Mouse (Mus musculus) right cerebral cortex, postnatal 14 days (tissue): ENCODE data around the gene Snca.
A peak's percentile ranks its signal among the peaks of the same experiment; 100 is the strongest.

Source experiments
- DNase-seq: peaks from one replicate; pipeline ENCODE4 v3.0.0; 2022

Snca gene

GRCm38 (mm10) chr6:60829282-60829891 lies at the start of gene Snca:
Gene Snca, minus strand, starts transcription at chr6:60829855.
- peak; percentile 37 for DNase-seq

DNA sequence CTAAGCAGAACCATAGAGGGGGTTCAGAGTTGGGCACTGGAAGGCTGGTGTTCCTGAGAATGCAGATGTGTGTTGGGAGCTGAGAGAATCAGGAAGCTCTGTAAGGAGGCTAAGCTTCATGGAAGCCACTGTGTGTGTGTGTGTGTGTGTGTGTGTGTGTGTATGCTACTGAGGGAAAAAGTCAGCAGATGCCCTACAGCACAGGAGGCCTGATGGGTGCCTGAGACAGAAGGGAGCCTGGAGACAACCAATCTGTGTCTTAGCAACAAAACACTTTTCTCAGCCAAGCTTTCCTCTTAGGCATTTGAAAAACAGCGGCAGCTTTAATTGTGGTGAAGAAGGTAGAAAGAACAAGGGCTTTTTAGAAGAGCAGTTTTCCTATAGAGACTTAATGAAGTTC lies 40.5 kb upstream of the Snca start:
- DNase-seq: peak; percentile 10

DNA sequence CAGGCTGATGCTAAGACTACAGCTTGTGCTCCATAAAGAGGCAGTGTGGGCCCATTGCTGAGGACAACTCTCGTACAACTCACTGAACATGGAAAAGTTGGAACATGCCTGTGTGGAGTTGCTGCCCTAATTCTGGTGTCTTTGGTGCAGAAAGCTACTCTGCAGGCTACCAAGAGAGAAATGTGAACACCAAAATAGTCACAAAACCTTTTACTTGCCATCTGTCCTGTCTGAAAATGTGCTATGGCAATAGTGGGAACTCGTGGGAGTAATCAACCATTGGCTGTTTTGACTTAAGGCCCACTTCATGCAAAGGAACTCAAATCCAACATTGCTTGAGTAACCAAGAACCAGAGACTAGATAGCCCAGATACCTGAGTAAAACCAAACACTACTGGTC lies 26.9 kb upstream of the Snca start:
- no peak for DNase-seq

DNA sequence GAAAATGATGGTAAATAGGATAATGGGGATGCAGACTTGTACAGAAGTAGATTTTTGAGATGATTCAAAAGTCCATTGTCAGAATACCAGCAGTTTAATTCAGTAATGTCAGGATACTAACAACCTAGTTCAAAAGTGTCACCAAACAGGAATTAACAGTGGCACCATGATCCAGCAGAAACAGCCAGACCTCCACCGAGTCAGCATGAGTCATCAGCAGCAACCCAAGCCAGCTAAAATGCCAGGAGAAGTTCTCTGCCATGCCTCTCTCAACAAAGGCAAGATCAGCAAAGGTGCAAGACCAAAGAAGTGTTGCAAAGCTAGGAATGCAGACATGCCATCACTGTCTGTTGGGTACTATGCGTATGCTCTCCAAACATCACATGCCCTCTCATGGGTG lies 22.0 kb upstream of the Snca start:
- no peak for DNase-seq

GRCm38 (mm10) chr6:60828429-60829264 lies 1.0 kb downstream of the Snca start:
- DNase-seq: peak; percentile 82

DNA sequence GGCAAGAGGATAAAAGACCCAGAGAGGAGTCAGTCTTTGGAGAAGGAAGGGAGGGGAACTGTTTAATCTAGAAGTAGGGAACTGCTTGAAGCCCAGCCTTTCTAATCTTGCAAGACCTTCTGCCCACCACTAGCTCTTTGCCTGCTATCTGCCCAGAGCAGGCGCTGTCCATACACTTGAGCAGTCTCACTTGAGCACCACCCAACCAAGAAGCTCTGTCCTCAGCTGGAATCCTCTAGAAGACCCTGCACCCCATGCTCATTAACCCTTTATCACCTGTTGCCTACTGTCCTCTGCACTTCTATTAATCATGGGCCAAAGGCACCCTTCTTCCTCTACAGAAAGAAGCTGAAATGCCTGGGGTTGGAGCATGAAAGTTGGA lies 1.6 kb downstream of the Snca start:
- no peak for DNase-seq

GRCm38 (mm10) chr6:60827290-60827689 lies 2.4 kb downstream of the Snca start:
- DNase-seq: no peak

- DNase-seq: no peak
These were observed 10.4 kb downstream of the Snca start for GRCm38 (mm10) chr6:60819272-60819671.

DNA sequence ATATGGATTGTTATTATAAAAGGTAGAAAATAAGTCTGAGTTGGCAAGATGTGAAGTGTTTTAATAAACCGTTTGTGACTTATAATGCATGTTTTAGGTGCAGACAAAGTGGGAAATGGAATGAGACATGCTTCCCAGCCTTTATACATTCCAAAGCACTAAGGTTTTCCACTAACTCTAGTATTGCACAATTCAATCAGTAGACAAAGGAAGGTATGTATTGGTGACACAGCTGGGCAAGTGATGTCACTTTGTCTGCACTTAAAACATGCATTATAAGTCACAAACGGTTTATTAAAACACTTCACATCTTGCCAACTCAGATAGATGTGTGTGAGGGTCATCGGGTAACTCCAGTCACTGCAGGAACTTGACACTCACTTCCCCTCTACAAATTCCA lies 16.1 kb downstream of the Snca start:
- DNase-seq: no peak

GRCm38 (mm10) chr6:60798266-60798665 lies 31.4 kb downstream of the Snca start:
- DNase-seq: no peak

- no peak for DNase-seq
These were observed 35.8 kb downstream of the Snca start for GRCm38 (mm10) chr6:60793659-60794365.

DNA sequence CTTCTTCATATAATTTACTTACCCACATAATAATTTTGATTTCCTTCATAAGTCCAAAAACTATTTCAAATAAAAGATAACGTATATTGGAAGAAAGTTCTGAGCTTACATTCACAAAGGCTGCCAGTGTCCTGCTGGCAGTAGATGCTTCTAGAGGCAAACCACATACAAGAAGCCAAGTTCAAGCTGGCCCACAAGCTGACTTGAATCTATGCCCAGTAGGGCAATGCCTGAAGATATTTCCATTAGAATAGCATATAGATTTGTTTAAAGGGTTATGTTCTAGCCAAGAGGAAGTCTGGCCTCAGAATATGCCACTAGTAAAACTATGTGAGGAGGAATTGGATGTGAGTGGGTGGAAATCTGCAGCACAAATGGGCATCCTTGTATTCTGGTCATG lies 42.7 kb downstream of the Snca start:
- DNase-seq: no peak

DNA sequence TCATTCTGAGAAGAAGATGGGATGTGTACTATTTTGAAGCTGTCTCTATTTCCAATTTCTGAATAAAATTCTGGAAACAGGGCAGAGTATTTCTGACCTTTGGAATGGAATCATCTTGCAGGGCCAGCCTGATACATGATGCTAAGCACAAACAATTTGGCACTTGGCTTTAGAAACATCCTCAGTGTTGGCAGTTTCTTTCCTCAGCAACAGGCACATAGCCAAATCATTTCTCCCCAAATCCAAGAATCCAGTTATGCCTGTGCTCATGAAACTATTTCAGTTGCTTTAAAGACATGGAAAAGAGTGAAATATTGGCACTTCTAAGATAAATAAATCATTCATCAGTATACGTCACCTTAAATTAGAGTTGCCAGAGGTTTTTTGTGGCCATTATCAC lies 57.8 kb downstream of the Snca start:
- no peak for DNase-seq

GRCm38 (mm10) chr6:60765696-60766095 lies 64.0 kb downstream of the Snca start:
- no peak for DNase-seq

- no peak for DNase-seq
These were observed 66.8 kb downstream of the Snca start for GRCm38 (mm10) chr6:60762864-60763263.

DNA sequence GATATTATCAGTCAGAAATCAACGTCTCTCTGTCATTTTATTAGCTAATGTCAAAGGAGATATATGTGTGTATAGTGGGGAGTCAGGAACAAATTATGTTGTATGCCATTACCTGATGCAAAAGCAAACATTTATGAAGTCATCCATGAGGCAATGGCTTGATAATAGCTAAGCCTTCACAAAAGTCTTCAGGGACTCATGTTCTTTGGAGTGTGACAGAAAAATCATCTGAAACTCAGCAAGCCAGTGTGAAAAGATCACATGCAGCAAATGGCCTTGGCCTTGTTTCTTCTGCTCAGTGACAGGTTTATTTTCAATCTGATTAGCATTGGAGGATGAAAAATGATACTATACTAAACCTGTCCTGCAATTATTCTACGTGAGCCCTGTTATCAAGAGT lies 67.9 kb downstream of the Snca start:
- DNase-seq: no peak

DNA sequence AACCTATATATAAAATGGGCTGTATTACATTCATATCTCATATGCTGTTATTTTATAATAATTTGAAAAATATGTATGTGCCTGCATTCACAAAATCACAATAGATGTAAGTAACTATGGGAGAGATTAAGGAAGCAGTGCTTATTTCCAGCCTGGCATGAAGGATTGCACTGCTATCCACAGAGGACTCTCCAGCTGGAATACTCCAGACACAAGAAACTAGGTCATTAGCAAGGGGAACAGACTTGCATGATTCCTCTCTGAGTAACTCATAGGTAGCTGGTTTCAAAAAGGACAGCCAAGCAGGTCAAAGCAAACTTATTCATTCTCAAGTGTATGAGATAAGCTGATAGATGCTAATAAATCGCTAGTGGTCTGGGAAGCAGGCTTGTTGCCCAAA lies 74.7 kb downstream of the Snca start:
- no peak for DNase-seq

DNA sequence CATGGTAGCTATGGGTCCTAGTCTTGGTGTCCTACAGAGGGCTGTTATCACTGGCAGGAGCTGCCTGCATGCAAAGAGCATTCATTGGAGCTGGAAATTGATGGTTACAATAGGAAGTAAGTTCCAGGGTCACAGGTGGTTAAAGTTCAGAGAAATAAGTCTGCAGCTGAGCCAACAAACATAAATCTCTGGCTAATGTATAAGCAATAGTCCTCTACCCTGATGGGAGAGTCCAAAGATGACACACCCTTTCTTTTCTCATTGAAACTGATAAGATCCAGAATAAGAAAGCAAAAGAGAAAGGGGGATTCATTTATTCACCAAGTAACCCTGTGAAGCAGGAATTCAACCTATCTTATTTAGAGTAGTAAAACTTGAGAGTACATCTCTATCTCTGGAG lies 83.7 kb downstream of the Snca start:
- no peak for DNase-seq

DNA sequence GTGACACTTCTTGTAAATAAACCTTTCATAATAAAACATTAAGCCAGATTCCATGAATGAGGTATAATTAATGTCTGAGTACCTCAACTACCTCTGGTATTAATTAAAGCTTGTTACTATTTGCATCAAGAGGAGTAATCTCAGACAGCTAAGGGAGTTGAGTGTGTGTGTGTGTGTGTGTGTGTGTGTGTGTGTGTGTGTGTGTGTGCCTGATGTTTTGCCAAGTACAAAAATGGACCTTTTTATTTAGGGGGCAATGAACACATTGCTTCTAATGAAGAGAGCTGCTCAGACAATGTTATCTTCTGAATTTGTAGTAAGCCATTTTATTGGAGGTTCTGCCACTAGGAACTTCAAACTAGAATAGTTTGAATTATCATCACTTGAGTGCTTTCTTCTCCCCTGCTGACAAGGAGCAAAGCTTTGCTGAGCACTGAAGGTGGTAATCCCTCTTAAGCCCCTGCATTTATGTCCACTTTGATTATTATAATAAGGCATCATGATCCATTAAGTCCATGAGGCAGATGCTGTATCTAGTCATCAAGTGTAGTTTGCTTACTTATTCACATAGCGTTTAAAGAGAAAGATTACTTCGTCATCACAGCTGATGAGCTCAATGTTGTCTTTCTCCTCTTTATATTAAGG lies 88.1 kb downstream of the Snca start:
- DNase-seq: no peak

- DNase-seq: no peak
These were observed 89.9 kb downstream of the Snca start for GRCm38 (mm10) chr6:60739776-60740175.

- DNase-seq: no peak
These were observed 98.5 kb downstream of the Snca start for GRCm38 (mm10) chr6:60731164-60731563.

DNA sequence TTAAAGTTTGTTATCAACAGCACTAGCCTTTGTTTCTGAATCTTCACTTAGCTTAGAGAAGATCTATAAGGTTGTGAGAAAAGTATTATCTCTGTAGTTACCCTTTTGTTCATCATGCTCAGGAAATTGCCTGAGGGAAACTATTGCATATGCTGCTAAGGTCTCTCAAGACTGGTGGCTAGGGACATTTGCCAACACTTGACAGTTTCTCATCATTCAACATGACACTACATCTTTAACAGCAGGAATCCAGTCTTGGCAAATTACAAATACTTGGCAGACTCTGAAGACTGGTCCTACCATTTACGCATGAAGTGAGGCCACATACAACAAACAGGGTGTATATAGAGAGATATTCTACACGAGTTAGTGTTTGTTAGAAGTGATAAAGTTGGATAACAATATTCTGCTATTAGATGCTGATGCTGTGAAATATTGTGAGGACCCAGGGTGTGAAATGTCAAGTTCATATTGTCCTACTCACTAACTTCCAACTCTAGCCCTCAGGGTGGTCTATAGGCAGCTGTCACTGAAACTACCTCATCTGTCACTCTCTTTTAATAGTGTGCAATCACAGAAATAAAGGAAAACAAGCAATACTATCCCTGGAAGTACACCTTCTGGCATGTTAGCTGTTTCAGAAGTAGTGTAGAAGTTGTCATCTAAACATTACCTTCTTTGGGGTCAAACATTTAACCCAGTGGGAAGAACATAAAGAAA lies 105.4 kb downstream of the Snca start:
- no peak for DNase-seq

DNA sequence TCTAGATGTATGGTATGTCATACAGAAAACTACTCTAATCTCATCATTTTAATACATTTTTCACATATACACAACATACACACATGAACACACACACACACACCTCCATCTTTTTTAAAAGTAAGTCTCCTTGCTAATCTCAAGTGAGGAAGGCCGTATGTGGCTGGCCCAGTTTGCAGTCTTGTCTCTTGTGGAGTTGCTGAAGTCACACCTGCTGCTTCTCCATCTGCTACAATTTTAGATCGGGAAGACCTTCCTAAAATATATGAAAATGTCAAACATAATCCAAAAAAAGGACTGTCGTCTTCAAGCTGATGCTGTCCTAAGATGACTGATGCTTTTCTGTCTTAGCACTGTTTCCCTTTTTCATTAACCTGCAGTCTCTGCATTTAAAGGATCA lies 112.1 kb downstream of the Snca start:
- DNase-seq: peak; percentile 12
